Comparison of ENCODE assay signal across 8 mouse cellular contexts in the genomic region with DNA sequence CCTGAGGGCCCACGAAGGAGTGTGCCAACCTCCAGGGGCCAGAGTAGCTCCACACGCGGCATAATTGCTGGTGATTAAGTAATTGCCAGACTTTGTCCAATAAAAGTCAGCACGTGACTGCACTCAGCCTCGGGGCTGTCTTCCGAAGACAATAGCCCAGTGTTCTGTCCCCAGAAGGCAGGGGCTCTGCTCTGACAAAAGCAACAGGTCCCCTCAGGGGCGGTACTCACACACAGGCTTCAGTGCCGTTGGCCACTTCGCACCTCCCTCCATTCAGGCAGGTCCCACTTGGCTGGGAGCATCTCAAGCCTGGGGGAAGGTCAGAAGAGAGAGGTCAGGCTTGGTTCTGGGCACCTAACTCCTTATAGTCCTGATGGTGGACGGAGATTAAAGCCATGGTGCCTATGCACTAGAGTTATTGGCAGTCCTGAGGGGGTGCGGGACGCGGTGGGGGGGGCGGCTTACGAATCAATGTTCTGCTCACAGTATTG. TPM values are rescaled to one million over a fixed set of nuclear protein-coding genes. Genes with fewer than 3 reads are reported as not detected.
A peak's percentile ranks its signal among the peaks of the same experiment; 100 is the strongest.
DNase-seq lines count a peak whose midpoint lies in the region; ATAC-seq and TF ChIP-seq lines count a peak whose summit lies in the region.

No protein-coding gene starts in this region.

- H3K9me3 ChIP-seq in embryonic facial prominence, embryonic 14.5 days (ENCODE audit: control insufficient read depth, low read length), result no peaks in the 10 kb centered on the region
- H3K9me3 ChIP-seq in midbrain, embryonic 14.5 days (ENCODE audit: control insufficient read depth, low read length), result no peaks in the 10 kb centered on the region

- H3K36me3 ChIP-seq in embryonic facial prominence, embryonic 14.5 days (ENCODE audit: control insufficient read depth, insufficient read depth, low read length), result no peaks in the 10 kb centered on the region
- H3K36me3 ChIP-seq in kidney, adult 2 months (ENCODE audit: control insufficient read depth, insufficient read depth, low read length), result no peaks in the 10 kb centered on the region
- no peaks in the 10 kb centered on the region for H3K36me3 ChIP-seq in midbrain, embryonic 14.5 days (ENCODE audit: control insufficient read depth, insufficient read depth, low read length)

- H3K9ac ChIP-seq in embryonic facial prominence, embryonic 14.5 days (ENCODE audit: low read depth, low read length), result peak overlapping the region; percentile 82
- H3K9ac ChIP-seq in midbrain, embryonic 14.5 days (replicated peaks; ENCODE audit: low read length), result peak overlapping the region; percentile 62

- peak overlapping the region; percentile 79 for H3K27ac ChIP-seq in embryonic facial prominence, embryonic 14.5 days (replicated peaks; ENCODE audit: low read depth, low read length)
- H3K27ac ChIP-seq in kidney, adult 2 months (ENCODE audit: insufficient read depth, low read depth, low read length), result peak overlapping the region; percentile 28; the same call in 1 of the 2 replicates
- H3K27ac ChIP-seq in midbrain, embryonic 14.5 days (replicated peaks; ENCODE audit: low read depth, low read length), result peak overlapping the region; percentile 80

- DNase-seq in thymus, postnatal 14 days, result peak; percentile 36
- DNase-seq in thymus, postnatal 0 days (ENCODE audit: low spot score), result no peak
- peak; percentile 85 for DNase-seq in embryonic facial prominence, embryonic 14.5 days (ENCODE audit: low spot score)
- DNase-seq in kidney, adult 2 months, result peak; percentile 54
- peak; percentile 78 for DNase-seq in midbrain, embryonic 14.5 days
- no peak for DNase-seq in adrenal gland, postnatal 25 days
- DNase-seq in gastrocnemius, postnatal 10 days, result no peak
- no peak for DNase-seq in right cerebral cortex, postnatal 36 days (ENCODE audit: low spot score in 2 of 2)

- H3K4me3 ChIP-seq in embryonic facial prominence, embryonic 14.5 days (ENCODE audit: low read depth, low read length), result peak overlapping the region; percentile 78
- peak overlapping the region; percentile 76 for H3K4me3 ChIP-seq in kidney, adult 2 months (ENCODE audit: insufficient read depth, low read depth, low read length)
- peak overlapping the region; percentile 53 for H3K4me3 ChIP-seq in midbrain, embryonic 14.5 days (replicated peaks; ENCODE audit: low read depth, low read length)

- H3K4me1 ChIP-seq in embryonic facial prominence, embryonic 14.5 days (ENCODE audit: control insufficient read depth, insufficient read depth, low read length), result peaks cover 48% of the 10 kb centered on the region
- H3K4me1 ChIP-seq in kidney, adult 2 months (ENCODE audit: control insufficient read depth, insufficient read depth, low read length), result peaks cover 28% of the 10 kb centered on the region
- peaks cover 74% of the 10 kb centered on the region for H3K4me1 ChIP-seq in midbrain, embryonic 14.5 days (ENCODE audit: control insufficient read depth, insufficient read depth, low read length)

- no peak for TF ChIP-seq POLR2A in kidney, adult 2 months (IDR thresholded peaks at IDR 0.05; ENCODE audit: low read depth, low read length)

- ATAC-seq in embryonic facial prominence, embryonic 14.5 days (ENCODE audit: low read depth), result 0 out of 2 replicates have a peak, but pooled peaks have one; percentile 24
- ATAC-seq in midbrain, embryonic 14.5 days (ENCODE audit: low FRiP score, low TSS enrichment), result peak; percentile 31

- 3% methylated on average over 13 of the region's 15 CpGs for WGBS in embryonic facial prominence, embryonic 14.5 days
- 6% methylated on average over 15 of the region's 15 CpGs for WGBS in kidney, adult 2 months
- WGBS in midbrain, embryonic 14.5 days, result under 1% methylated on average over 15 of the region's 15 CpGs

- H3K4me2 ChIP-seq in embryonic facial prominence, embryonic 14.5 days (ENCODE audit: low read depth, low read length), result peak overlapping the region; percentile 75
- peak overlapping the region; percentile 88 for H3K4me2 ChIP-seq in midbrain, embryonic 14.5 days (ENCODE audit: low read length)

- peaks cover 7% of the 10 kb centered on the region; the same call in 1 of the 2 replicates for H3K27me3 ChIP-seq in embryonic facial prominence, embryonic 14.5 days (replicated peaks; ENCODE audit: control insufficient read depth, insufficient read depth, low read length)
- H3K27me3 ChIP-seq in kidney, adult 2 months (replicated peaks; ENCODE audit: control insufficient read depth, insufficient read depth, low read length), result no peaks in the 10 kb centered on the region
- H3K27me3 ChIP-seq in midbrain, embryonic 14.5 days (ENCODE audit: control insufficient read depth, insufficient read depth, low read length), result peaks cover 9% of the 10 kb centered on the region; the same call in 1 of the 2 replicates

- TF ChIP-seq CTCF in kidney, adult 2 months (conservative IDR thresholded peaks at IDR 0.05; ENCODE audit: insufficient read depth, insufficient read length, low read depth, low read length), result no peak

RNA-seq across cellular contexts. Expression of a gene that starts 14.8 kb away (rescaled TPM):
- polyA plus RNA-seq in thymus, postnatal 0 days (2015; fragmentation: Nextera tagmentation; extraction: Ambion mirVana), result 44.3 and 54.9 TPM in 2 replicates
- polyA plus RNA-seq in embryonic facial prominence, embryonic 14.5 days (2014; fragmentation: Nextera tagmentation; extraction: Ambion mirVana), result 29.9 and 35.8 TPM in 2 replicates
- 16.1 and 17.7 TPM in 2 replicates for polyA plus RNA-seq in kidney, adult 2 months (2012; rRNA removed)
- 22.0 and 33.9 TPM in 2 replicates for polyA plus RNA-seq in midbrain, embryonic 14.5 days (2014; fragmentation: Nextera tagmentation; extraction: Ambion mirVana)
- total RNA-seq in adrenal gland, postnatal 25 days (2021), result 17.7 and 24.8 TPM in 2 replicates
- 10 to 100 TPM; 22.5 to 33.5 TPM for total RNA-seq in gastrocnemius, postnatal 10 days (2021)

RNA-seq across cellular contexts. Expression of a gene that starts 56.7 kb away (rescaled TPM):
- polyA plus RNA-seq in thymus, postnatal 0 days (2015; fragmentation: Nextera tagmentation; extraction: Ambion mirVana), result 12.4 and 12.9 TPM in 2 replicates
- 38.6 and 42.0 TPM in 2 replicates for polyA plus RNA-seq in embryonic facial prominence, embryonic 14.5 days (2014; fragmentation: Nextera tagmentation; extraction: Ambion mirVana)
- 71.1 and 87.5 TPM in 2 replicates for polyA plus RNA-seq in kidney, adult 2 months (2012; rRNA removed)
- 24.3 and 32.4 TPM in 2 replicates for polyA plus RNA-seq in midbrain, embryonic 14.5 days (2014; fragmentation: Nextera tagmentation; extraction: Ambion mirVana)
- total RNA-seq in adrenal gland, postnatal 25 days (2021), result 62.7 and 63.4 TPM in 2 replicates
- total RNA-seq in gastrocnemius, postnatal 10 days (2021), result 10 to 100 TPM; 26.3 to 36.5 TPM

Comparison
In these comparisons a context has a peak if more than half of its experiments do, and no peak if none do; other contexts are left out.
1. DNase-seq: peak in thymus, postnatal 14 days (single experiment), embryonic facial prominence, embryonic 14.5 days (single experiment), kidney, adult 2 months (single experiment) and midbrain, embryonic 14.5 days (single experiment); none in thymus, postnatal 0 days (single experiment), adrenal gland, postnatal 25 days (single experiment), gastrocnemius, postnatal 10 days (single experiment) and right cerebral cortex, postnatal 36 days (0 of 2).
2. H3K27ac ChIP-seq: peak in every context shown above with its lines; median percentile 80 in midbrain, embryonic 14.5 days; 79 in embryonic facial prominence, embryonic 14.5 days; 28 in kidney, adult 2 months.
3. Peak in every context shown above with its lines, with median percentiles within 50 percentile points of each other: H3K4me3 ChIP-seq.